Mouse (Mus musculus): ENCODE measurements around the gene Il18bp.
"Not testable (repeated sequence)": the region's sequence is repeated elsewhere in the genome, so short reads cannot be mapped to it uniquely, and the experiment has no call there.

Il18bp gene

GRCm38 (mm10) chr7:102018590-102018989 lies at the start of gene Il18bp:
Gene Il18bp (minus strand): TSS chr7:102018690.
- no peak for DNase-seq (ENCODE audit: low read depth)

- no peak for DNase-seq (ENCODE audit: low read depth)
These were observed 47.9 kb upstream of the Il18bp start for GRCm38 (mm10) chr7:102066363-102066762.

DNA sequence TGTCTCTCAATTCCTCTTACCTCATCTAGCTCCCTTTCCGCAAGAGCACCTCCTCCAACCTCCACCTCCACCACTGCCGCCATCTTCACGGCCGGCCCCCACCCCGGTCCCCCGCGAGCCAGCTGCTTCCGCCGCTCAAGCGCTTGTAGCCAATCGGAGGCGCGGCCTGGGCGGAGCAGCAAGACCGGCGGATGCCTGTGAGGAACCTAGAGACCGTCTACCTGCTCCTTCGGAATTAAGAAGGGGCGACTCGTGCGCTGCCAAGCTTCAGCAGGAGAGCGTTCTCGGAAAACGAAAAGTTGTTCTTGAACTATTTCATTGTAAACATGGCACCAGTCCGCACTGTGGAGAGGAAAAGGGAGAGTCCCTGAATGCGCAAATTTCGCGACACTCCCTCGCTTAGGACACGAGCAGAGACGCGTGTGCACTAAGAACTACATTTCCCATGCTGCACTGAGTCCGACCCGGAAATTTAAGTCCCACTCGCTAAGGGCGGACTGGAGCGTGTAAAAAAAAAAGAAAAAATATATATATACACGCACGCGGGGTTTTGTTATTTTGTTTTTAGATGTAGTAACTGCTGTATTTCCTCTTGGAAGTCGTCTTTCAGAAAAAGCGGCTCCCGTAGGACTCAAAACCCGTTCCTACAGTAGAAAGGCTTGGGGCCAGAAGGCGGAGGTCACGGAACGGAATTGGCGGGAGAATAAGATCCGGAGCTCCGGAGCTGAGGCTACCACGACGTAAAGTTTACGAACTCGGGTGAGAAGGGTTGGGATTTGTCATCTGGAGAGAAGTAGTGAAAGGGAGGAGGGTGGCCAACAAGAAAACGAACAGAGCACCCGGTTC lies 46.8 kb upstream of the Il18bp start, which contains the start of the genes Rnf121, Xndc1 and Xntrpc:
TSS of gene Rnf121 (minus strand) at position 424 of the 846 bp plus-strand sequence.
TSS of gene Xndc1 (plus strand) at position 466 of the 846 bp plus-strand sequence.
TSS of gene Xntrpc (plus strand) at position 668 of the 846 bp plus-strand sequence.
- DNase-seq (ENCODE audit: low read depth) = peak; percentile 89

DNA sequence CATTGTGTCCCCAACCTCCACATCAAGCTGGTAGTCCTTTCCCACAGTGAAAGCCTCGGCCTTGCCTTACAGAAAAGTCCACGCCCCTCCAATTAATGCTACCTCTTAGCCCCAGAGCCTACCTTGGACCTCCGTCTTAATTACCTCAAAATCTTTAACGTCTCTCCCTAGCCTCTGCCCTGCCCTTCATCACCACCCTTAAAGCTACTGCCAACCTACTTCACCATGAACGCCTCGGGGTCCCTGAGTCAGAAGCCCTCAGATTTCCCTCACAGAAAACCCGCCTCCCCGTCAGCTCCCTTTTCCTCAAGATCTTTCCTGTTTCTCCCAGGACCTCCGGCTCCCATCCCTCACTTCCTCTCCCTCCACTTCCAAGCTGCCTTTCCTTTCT lies 46.2 kb upstream of the Il18bp start:
- DNase-seq (ENCODE audit: low read depth) = no peak

DNA sequence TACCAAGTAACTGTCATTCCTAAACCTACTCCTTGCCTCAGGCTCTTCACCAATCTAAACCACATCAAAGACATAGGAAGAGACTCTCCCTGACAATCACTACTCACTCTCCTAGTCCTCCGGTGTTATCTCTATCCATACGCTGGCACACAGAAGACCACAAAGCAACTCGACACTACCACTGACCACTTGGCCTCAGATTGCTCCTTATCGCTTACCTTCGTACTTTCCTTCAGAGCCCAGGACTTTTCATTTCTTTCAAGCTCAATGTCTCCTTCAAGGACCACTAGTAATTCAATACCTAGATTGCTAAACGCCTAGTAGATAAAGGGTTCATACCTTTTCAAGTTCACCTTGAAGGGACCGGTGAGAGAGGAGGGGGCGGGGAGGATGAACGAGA lies 45.4 kb upstream of the Il18bp start:
- no peak for DNase-seq (ENCODE audit: low read depth)

- DNase-seq (ENCODE audit: low read depth) = no peak
These were observed 43.7 kb upstream of the Il18bp start for GRCm38 (mm10) chr7:102062203-102062602.

GRCm38 (mm10) chr7:102061353-102061752 lies 42.9 kb upstream of the Il18bp start:
- no peak for DNase-seq (ENCODE audit: low read depth)

DNA sequence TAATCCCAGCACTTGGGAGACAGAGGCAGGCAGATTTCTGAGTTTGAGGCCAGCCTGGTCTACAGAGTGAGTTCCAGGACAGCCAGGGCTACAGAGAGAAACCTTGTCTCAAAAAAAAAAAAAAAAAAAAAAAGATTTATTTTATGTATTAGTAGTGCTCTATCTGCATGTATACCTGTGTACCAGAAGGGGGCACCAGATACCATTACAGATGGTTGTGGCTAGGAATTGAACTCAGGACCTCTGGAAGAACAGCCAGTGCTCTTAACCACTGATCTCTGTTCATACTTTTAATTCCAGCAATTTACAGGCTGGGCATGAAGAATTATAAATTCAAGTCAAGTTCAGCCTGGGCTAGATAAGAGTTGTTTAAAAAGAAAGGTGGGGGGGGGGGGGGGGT lies 30.0 kb upstream of the Il18bp start:
- DNase-seq (ENCODE audit: low read depth) = not testable (repeated sequence)

GRCm38 (mm10) chr7:102042314-102042713 lies 23.8 kb upstream of the Il18bp start:
- no peak for DNase-seq (ENCODE audit: low read depth)

GRCm38 (mm10) chr7:102037318-102037717 lies 18.8 kb upstream of the Il18bp start:
- no peak for DNase-seq (ENCODE audit: low read depth)

- DNase-seq (ENCODE audit: low read depth) = no peak
These were observed 17.0 kb upstream of the Il18bp start for GRCm38 (mm10) chr7:102035534-102035933.

DNA sequence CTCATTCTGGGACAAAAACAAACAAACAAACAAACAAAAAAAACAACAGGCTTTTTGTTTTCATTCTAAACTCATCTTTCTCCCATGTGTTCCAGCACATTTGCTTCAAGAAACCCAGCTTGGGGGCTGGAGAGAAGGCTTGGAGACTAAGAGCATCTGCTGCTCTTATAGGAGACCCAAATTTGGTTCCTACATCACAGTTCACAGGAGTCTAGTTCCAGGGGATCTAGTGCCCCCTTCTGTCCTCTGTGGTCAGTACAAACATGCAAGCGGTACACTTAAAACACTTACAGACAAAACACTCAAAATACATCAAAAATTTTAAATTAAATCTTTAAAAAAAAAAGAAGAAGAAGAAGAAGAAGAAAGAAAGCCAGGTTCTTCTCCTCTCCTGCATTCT lies 16.4 kb upstream of the Il18bp start:
- DNase-seq (ENCODE audit: low read depth) = no peak

- no peak for DNase-seq (ENCODE audit: low read depth)
These were observed 7.0 kb upstream of the Il18bp start for GRCm38 (mm10) chr7:102025187-102026119.

DNA sequence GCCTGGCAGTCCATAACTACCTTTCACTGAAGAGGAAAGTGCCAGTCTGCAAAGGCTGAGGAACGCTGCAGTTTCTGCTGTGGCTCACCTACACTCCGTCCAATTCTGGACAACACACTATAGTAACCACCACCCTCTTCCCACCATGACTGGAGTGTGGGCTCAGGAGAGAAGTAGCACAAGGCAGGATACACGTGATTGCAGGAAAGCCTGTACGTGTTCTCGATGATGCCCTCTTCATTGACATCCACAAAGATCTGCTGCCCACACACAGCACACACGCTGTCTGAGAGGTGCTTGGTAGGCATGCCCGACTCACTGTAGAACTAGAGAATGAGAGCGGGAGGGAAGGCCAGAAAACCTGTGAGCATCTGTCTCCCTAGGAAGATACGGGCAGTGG lies 5.3 kb upstream of the Il18bp start:
- DNase-seq (ENCODE audit: low read depth) = no peak

DNA sequence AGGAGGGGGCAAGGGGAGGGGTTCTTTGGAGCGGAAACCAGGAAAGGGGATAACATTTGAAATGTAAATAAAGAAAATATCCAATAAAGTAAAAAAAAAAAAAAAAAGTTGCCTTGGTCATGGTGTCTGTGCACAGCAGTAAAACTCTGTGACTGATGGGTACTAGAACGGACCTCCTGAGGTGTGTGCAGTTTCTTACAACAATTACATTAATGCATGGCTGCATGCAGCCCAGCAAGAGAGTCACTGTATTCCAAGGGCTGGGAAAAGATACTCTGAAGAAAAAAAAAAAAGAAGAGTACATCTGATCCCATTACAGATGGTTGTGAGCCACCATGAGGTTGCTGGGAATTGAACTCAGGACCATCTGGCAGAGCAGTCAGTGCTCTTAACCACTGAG lies 2.4 kb upstream of the Il18bp start:
- not testable (repeated sequence) for DNase-seq (ENCODE audit: low read depth)

DNA sequence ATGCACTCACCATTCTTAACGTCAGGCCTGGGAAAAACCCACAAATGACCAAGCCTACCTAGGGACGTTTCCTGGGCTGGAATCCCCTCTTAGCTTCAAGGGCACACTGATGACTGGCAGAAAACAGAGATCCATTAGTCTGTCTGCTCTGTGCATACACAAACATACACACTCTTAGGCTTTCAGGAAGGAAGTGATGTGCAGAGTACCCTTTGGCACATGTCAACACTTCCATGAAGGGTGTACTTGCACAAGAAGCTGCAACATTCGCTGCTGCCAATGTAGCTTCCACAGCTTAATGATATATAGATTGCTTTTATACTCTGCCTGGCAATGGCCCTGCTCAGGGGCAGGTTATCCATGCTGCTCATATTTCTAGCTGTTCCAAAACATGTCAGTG lies 872 bp upstream of the Il18bp start:
- DNase-seq (ENCODE audit: low read depth) = no peak

GRCm38 (mm10) chr7:102018034-102018433 lies 456 bp downstream of the Il18bp start:
- no peak for DNase-seq (ENCODE audit: low read depth)

- DNase-seq (ENCODE audit: low read depth) = no peak
These were observed 1.0 kb downstream of the Il18bp start for GRCm38 (mm10) chr7:102017452-102017851.

- DNase-seq (ENCODE audit: low read depth) = no peak
These were observed 1.6 kb downstream of the Il18bp start for GRCm38 (mm10) chr7:102016936-102017335.

- DNase-seq (ENCODE audit: low read depth) = no peak
These were observed 3.5 kb downstream of the Il18bp start for GRCm38 (mm10) chr7:102014995-102015394.

DNA sequence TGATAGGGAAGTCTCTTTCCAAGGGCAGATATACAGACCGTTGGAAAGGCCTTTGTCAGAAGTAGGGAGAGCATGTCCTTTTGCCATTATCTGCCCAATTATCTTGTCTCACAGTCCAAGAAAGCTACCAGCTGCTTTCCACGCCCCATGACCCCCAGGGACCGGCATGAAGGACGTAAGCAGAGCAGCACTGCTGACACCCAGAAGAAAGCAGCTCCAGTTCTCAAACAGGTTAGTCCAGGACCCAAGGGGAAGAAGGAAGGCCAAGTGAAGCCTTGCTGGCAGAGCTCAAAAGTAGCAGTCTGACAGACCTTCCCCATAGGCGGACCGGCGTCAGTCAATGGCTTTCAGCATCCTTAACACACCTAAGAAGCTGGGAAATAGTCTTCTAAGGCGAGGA lies 5.1 kb downstream of the Il18bp start:
- no peak for DNase-seq (ENCODE audit: low read depth)

GRCm38 (mm10) chr7:102011855-102012254 lies 6.6 kb downstream of the Il18bp start:
- no peak for DNase-seq (ENCODE audit: low read depth)

DNA sequence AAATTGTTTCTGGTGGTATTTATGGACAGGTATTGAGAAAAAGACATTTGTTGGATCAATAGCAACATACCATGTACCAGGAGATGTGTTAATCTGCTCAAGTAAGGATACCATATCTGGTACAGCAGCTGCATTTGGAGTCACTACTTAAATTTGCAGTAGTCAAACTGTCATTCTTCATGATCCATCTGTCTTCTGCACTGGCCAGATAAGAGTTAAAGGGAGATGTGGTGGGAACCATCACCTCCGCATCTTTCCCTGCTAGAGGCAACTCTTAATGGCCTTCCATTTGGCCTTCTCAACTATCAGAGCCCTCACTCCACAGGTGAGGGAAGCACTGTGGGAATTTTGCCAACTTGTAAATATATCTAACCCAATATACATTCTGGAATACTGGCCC lies 12.0 kb downstream of the Il18bp start:
- no peak for DNase-seq (ENCODE audit: low read depth)

All from fibroblast of lung, adult 2 months (primary cell).